Mouse (Mus musculus) embryonic facial prominence, embryonic 11.5 days (tissue): ENCODE results near the gene Gm21244. TPM values are rescaled to one million over a fixed set of nuclear protein-coding genes. Genes with fewer than 3 reads are reported as not detected.
"Not testable (repeated sequence)": the region's sequence is repeated elsewhere in the genome, so short reads cannot be mapped to it uniquely, and the experiment has no call there.

Experiments used
- ATAC-seq: fragments of 200-750 bp; cut with Nextera tagmentation; replicated peaks from 2 replicates; pipeline ENCODE4 v1.8.0; 2017; ENCODE audit warnings: low read depth; ENCODE audit not compliant: insufficient number of reproducible peaks, low FRiP score, low TSS enrichment
- DNase-seq: peaks from one replicate; pipeline ENCODE4 v3.0.0-alpha.2; 2015; ENCODE audit warnings: low spot score
- H3K27ac ChIP-seq: fragments of 300-500 bp; sonication (generic); replicated peaks from 2 replicates; pipeline ENCODE4 v1.5.1; 2014; ENCODE audit warnings: mild to moderate bottlenecking, low read depth, low read length, control low read depth
- H3K27me3 ChIP-seq: fragments of 300-500 bp; sonication (generic); 2 replicates; pipeline ENCODE4 v1.6.1; 2014; ENCODE audit warnings: mild to moderate bottlenecking, low read length, moderate library complexity, mixed read lengths; ENCODE audit not compliant: control insufficient read depth, insufficient read depth
- H3K36me3 ChIP-seq: fragments of 300-500 bp; sonication (generic); replicated peaks from 2 replicates; pipeline ENCODE4 v1.6.1; 2014; ENCODE audit warnings: low read depth, mild to moderate bottlenecking, low read length, moderate library complexity, mixed read lengths; ENCODE audit not compliant: control insufficient read depth, insufficient read depth
- H3K4me1 ChIP-seq: fragments of 300-500 bp; sonication (generic); 2 replicates; pipeline ENCODE4 v1.6.1; 2014; ENCODE audit warnings: low read length, mixed read lengths; ENCODE audit not compliant: control insufficient read depth, insufficient read depth
- H3K4me2 ChIP-seq: fragments of 300-500 bp; sonication (generic); 2 replicates; pipeline ENCODE4 v1.6.1; 2014; ENCODE audit warnings: low read depth, mild to moderate bottlenecking, control low read depth, low read length, moderate library complexity
- H3K4me3 ChIP-seq: fragments of 300-500 bp; sonication (generic); 2 replicates; pipeline ENCODE4 v1.5.1; 2014; ENCODE audit warnings: low read depth, low read length, control low read depth
- H3K9ac ChIP-seq: fragments of 300-500 bp; sonication (generic); replicated peaks from 2 replicates; pipeline ENCODE4 v1.6.1; 2014; ENCODE audit warnings: mild to moderate bottlenecking, control low read depth, low read length
- H3K9me3 ChIP-seq: fragments of 300-500 bp; sonication (generic); replicated peaks from 2 replicates; pipeline ENCODE4 v1.6.1; 2016; ENCODE audit warnings: mild to moderate bottlenecking, low read length, inconsistent platforms, mixed read lengths; ENCODE audit not compliant: control insufficient read depth
- WGBS: fragments of 180-500 bp; shearing (Covaris S2); extraction: QIAGEN DNeasy Blood & Tissue Kit; methylation state at CpG from one replicate; pipeline ENCODE4 v1.1.7; 2014; 5-methylcytosine and 5-hydroxymethylcytosine counted together
- polyA plus RNA-seq: library from polyadenylated mRNA; unstranded; fragments of >200 nt; fragmentation: Nextera tagmentation; extraction: Ambion mirVana; gene quantifications from 2 replicates; pipeline ENCODE4 v1.2.1, GENCODE M21; 2014

Gm21244 gene
- not detected in 2 replicates for polyA plus RNA-seq

- WGBS, result no CpG with 5 or more reads among the region's 3 CpGs
- not testable (repeated sequence) for H3K9me3 ChIP-seq, H3K4me1 ChIP-seq, H3K27ac ChIP-seq, H3K4me3 ChIP-seq, H3K4me2 ChIP-seq, H3K9ac ChIP-seq, ATAC-seq, H3K27me3 ChIP-seq, H3K36me3 ChIP-seq, DNase-seq
These were observed at the start of gene Gm21244 for GRCm38 (mm10) chrY:7169193-7169592. TSS of gene Gm21244 (minus strand) at chrY:7169293.

Other genes with a start within 250 kb of the Gm21244 start
- not detected in 2 replicates for gene Gm28998, start 84.5 kb upstream of the Gm21244 start, polyA plus RNA-seq
- not detected in 2 replicates for gene Gm21788, start 235.7 kb upstream of the Gm21244 start, polyA plus RNA-seq